Comparison of ENCODE assay signal across 29 mouse cellular contexts in genomic region chr11:96173288-96173840, GRCm38 (mm10). TPM values are rescaled to one million over a fixed set of nuclear protein-coding genes. Genes with fewer than 3 reads are reported as not detected.
DNase-seq lines count a peak whose midpoint lies in the region; ATAC-seq lines count a peak whose summit lies in the region.
"Had no signal": no experiment of that assay in that cellular context is flagged by ENCODE, and none has a peak within 500 bp of the region (broad histone marks: within the 10 kb centered on the region; RNA-seq: fewer than 3 reads in every experiment).

No protein-coding gene starts in this region.

- peak overlapping the region; percentile 6; the same call in 1 of the 2 replicates for H3K4me3 ChIP-seq in kidney, embryonic 14.5 days (ENCODE audit: low read length)
- H3K4me3 ChIP-seq in midbrain, embryonic 11.5 days (ENCODE audit: low read depth, low read length): no peak overlapping the region
- H3K4me3 ChIP-seq in midbrain, embryonic 15.5 days: no peak overlapping the region
- no peak overlapping the region for H3K4me3 ChIP-seq in intestine, embryonic 14.5 days (ENCODE audit: low read depth, low read length)
- H3K4me3 ChIP-seq: embryonic facial prominence, embryonic 10.5 days; heart, embryonic 13.5 days; hindbrain, embryonic 13.5 days; liver, embryonic 13.5 days; megakaryocyte, embryonic 14.5 days; neural tube, embryonic 13.5 days had no signal

- H3K27ac ChIP-seq in kidney, embryonic 14.5 days (ENCODE audit: low read depth, low read length): no peak overlapping the region
- no peak overlapping the region for H3K27ac ChIP-seq in midbrain, embryonic 11.5 days (ENCODE audit: low read depth, low read length)
- H3K27ac ChIP-seq in midbrain, embryonic 15.5 days: no peak overlapping the region
- no peak overlapping the region for H3K27ac ChIP-seq in intestine, embryonic 14.5 days (ENCODE audit: low read depth)
- H3K27ac ChIP-seq: embryonic facial prominence, embryonic 10.5 days; heart, embryonic 13.5 days; hindbrain, embryonic 13.5 days; liver, embryonic 13.5 days; neural tube, embryonic 13.5 days had no signal

- ATAC-seq in kidney, embryonic 14.5 days (ENCODE audit: low FRiP score, low TSS enrichment): no peak
- no peak for ATAC-seq in midbrain, embryonic 11.5 days (ENCODE audit: low FRiP score)
- ATAC-seq in midbrain, embryonic 15.5 days (replicated peaks): no peak
- no peak for ATAC-seq in intestine, embryonic 14.5 days (replicated peaks; ENCODE audit: low FRiP score, low TSS enrichment, low read depth)
- ATAC-seq: forebrain, postnatal 0 days had no signal

- no peaks in the 10 kb centered on the region for H3K9me3 ChIP-seq in kidney, embryonic 14.5 days (ENCODE audit: control insufficient read depth, low read length)
- H3K9me3 ChIP-seq in midbrain, embryonic 11.5 days (ENCODE audit: control insufficient read depth, low read length): no peaks in the 10 kb centered on the region
- no peaks in the 10 kb centered on the region for H3K9me3 ChIP-seq in midbrain, embryonic 15.5 days
- no peaks in the 10 kb centered on the region for H3K9me3 ChIP-seq in intestine, embryonic 14.5 days (ENCODE audit: control insufficient read depth, low read length)
- H3K9me3 ChIP-seq: embryonic facial prominence, embryonic 10.5 days; heart, embryonic 13.5 days; hindbrain, embryonic 13.5 days; liver, embryonic 13.5 days; neural tube, embryonic 13.5 days had no signal

- no peak overlapping the region for H3K9ac ChIP-seq in kidney, embryonic 14.5 days (ENCODE audit: low read depth, low read length)
- no peak overlapping the region for H3K9ac ChIP-seq in midbrain, embryonic 11.5 days (ENCODE audit: low read length)
- no peak overlapping the region for H3K9ac ChIP-seq in midbrain, embryonic 15.5 days
- no peak overlapping the region for H3K9ac ChIP-seq in intestine, embryonic 14.5 days (ENCODE audit: low read length)
- H3K9ac ChIP-seq: forebrain, postnatal 0 days; heart, embryonic 13.5 days; hindbrain, embryonic 13.5 days; liver, embryonic 13.5 days; neural tube, embryonic 13.5 days had no signal

- no peaks in the 10 kb centered on the region for H3K36me3 ChIP-seq in kidney, embryonic 14.5 days (ENCODE audit: control insufficient read depth, insufficient read depth, low read length)
- no peaks in the 10 kb centered on the region for H3K36me3 ChIP-seq in midbrain, embryonic 11.5 days (ENCODE audit: control insufficient read depth, insufficient read depth, low read length)
- no peaks in the 10 kb centered on the region for H3K36me3 ChIP-seq in midbrain, embryonic 15.5 days (replicated peaks)
- no peaks in the 10 kb centered on the region for H3K36me3 ChIP-seq in intestine, embryonic 14.5 days (ENCODE audit: control insufficient read depth, insufficient read depth, low read length)
- H3K36me3 ChIP-seq: embryonic facial prominence, embryonic 10.5 days; heart, embryonic 13.5 days; hindbrain, embryonic 13.5 days; liver, embryonic 13.5 days; neural tube, embryonic 13.5 days had no signal

- H3K4me2 ChIP-seq in kidney, embryonic 14.5 days (replicated peaks; ENCODE audit: low read depth, low read length): no peak overlapping the region
- no peak overlapping the region for H3K4me2 ChIP-seq in midbrain, embryonic 11.5 days
- H3K4me2 ChIP-seq in midbrain, embryonic 15.5 days: no peak overlapping the region
- H3K4me2 ChIP-seq in intestine, embryonic 14.5 days (ENCODE audit: low read length): peak overlapping the region; percentile 9; the same call in 1 of the 2 replicates
- H3K4me2 ChIP-seq: heart, embryonic 13.5 days; hindbrain, embryonic 13.5 days; liver, embryonic 13.5 days; neural tube, embryonic 13.5 days had no signal

- H3K4me1 ChIP-seq in kidney, embryonic 14.5 days (ENCODE audit: control insufficient read depth, insufficient read depth, low read length): no peaks in the 10 kb centered on the region
- no peaks in the 10 kb centered on the region; the same call in 1 of the 2 replicates for H3K4me1 ChIP-seq in midbrain, embryonic 11.5 days (ENCODE audit: control insufficient read depth, insufficient read depth, low read length)
- H3K4me1 ChIP-seq in midbrain, embryonic 15.5 days: no peaks in the 10 kb centered on the region
- H3K4me1 ChIP-seq in intestine, embryonic 14.5 days (replicated peaks; ENCODE audit: control insufficient read depth, insufficient read depth, low read length): no peaks in the 10 kb centered on the region
- H3K4me1 ChIP-seq: hindbrain, embryonic 13.5 days; liver, embryonic 13.5 days; neural tube, embryonic 13.5 days had no signal

- WGBS in kidney, embryonic 14.5 days: 2% methylated on average over 16 of the region's 16 CpGs
- under 1% methylated on average over 16 of the region's 16 CpGs for WGBS in midbrain, embryonic 11.5 days
- WGBS in midbrain, embryonic 15.5 days: under 1% methylated on average over 16 of the region's 16 CpGs
- 1% methylated on average over 16 of the region's 16 CpGs for WGBS in intestine, embryonic 14.5 days

- DNase-seq in kidney, adult 9 months: no peak
- DNase-seq in midbrain, embryonic 11.5 days (ENCODE audit: low spot score, missing footprints): peak; percentile 92
- DNase-seq in intestine, embryonic 14.5 days (ENCODE audit: low spot score): no peak
- no peak for DNase-seq in adrenal gland, postnatal 10 days
- DNase-seq in thymus, postnatal 14 days: no peak
- DNase-seq: adrenal gland, postnatal 14 days; B cell, adult 2 months; cerebellum, adult 8-10 months; forebrain, postnatal 0 days; gastrocnemius, postnatal 14 days; heart, adult 11 months; heart, postnatal 14 days; kidney, postnatal 36 days; liver, embryonic 13.5 days; lung, adult 2 months; lung, postnatal 36 days; midbrain, embryonic 14.5 days; thymus, adult 2 months had no signal

- H3K27me3 ChIP-seq in kidney, embryonic 14.5 days (ENCODE audit: control insufficient read depth, insufficient read depth, low read length): peaks cover 97% of the 10 kb centered on the region
- H3K27me3 ChIP-seq in midbrain, embryonic 11.5 days (ENCODE audit: control insufficient read depth, insufficient read depth, low read length): peaks cover 96% of the 10 kb centered on the region
- H3K27me3 ChIP-seq in midbrain, embryonic 15.5 days (replicated peaks): peaks cover 97% of the 10 kb centered on the region
- H3K27me3 ChIP-seq in intestine, embryonic 14.5 days (replicated peaks; ENCODE audit: control insufficient read depth, insufficient read depth, low read length): peaks cover 100% of the 10 kb centered on the region

RNA-seq across cellular contexts. Expression of gene Hoxb13, which starts 20.8 kb away (rescaled TPM):
- not detected in 2 replicates for polyA plus RNA-seq in kidney, embryonic 14.5 days (2014; fragmentation: Nextera tagmentation; extraction: Ambion mirVana)
- polyA plus RNA-seq in midbrain, embryonic 11.5 days (2014; fragmentation: Nextera tagmentation; extraction: Ambion mirVana): not detected in 2 replicates
- not detected in 2 replicates for polyA plus RNA-seq in midbrain, embryonic 15.5 days (2015; fragmentation: Nextera tagmentation; extraction: Ambion mirVana)
- not detected in 2 replicates for polyA plus RNA-seq in intestine, embryonic 14.5 days (2014; fragmentation: Nextera tagmentation; extraction: Ambion mirVana)
- total RNA-seq in adrenal gland, postnatal 10 days (2021): under 1 TPM in 1 of 2 experiments, not detected in 1; 0.12 TPM
- total RNA-seq: adrenal gland, postnatal 14 days; forebrain, postnatal 0 days; gastrocnemius, postnatal 14 days; heart, postnatal 14 days; layer of hippocampus, adult 8-10 months; left cerebral cortex, postnatal 14 days had no signal
- polyA plus RNA-seq: embryonic facial prominence, embryonic 10.5 days; forebrain, postnatal 0 days; heart, embryonic 13.5 days; hindbrain, embryonic 13.5 days; limb, embryonic 14.5 days; liver, embryonic 13.5 days; lung, adult 2 months; midbrain, embryonic 14.5 days; neural tube, embryonic 13.5 days; stomach, embryonic 14.5 days had no signal

RNA-seq across cellular contexts. Expression of gene Ttll6, which starts 39.8 kb away (rescaled TPM):
- not detected in 2 replicates for polyA plus RNA-seq in kidney, embryonic 14.5 days (2014; fragmentation: Nextera tagmentation; extraction: Ambion mirVana)
- polyA plus RNA-seq in midbrain, embryonic 11.5 days (2014; fragmentation: Nextera tagmentation; extraction: Ambion mirVana): not detected in 2 replicates
- 0.14 and 0.26 TPM in 2 replicates for polyA plus RNA-seq in midbrain, embryonic 15.5 days (2015; fragmentation: Nextera tagmentation; extraction: Ambion mirVana)
- polyA plus RNA-seq in intestine, embryonic 14.5 days (2014; fragmentation: Nextera tagmentation; extraction: Ambion mirVana): 0.15 and 0.22 TPM in 2 replicates
- total RNA-seq in adrenal gland, postnatal 10 days (2021): not detected
- total RNA-seq: adrenal gland, postnatal 14 days; gastrocnemius, postnatal 14 days had no signal
- polyA plus RNA-seq: embryonic facial prominence, embryonic 10.5 days; heart, embryonic 13.5 days; liver, embryonic 13.5 days; midbrain, embryonic 14.5 days; neural tube, embryonic 13.5 days had no signal
